Mouse (Mus musculus) lung, adult 2 months (tissue): Measurements from ENCODE around the gene Dcaf12. TPM values are rescaled to one million over a fixed set of nuclear protein-coding genes. Genes with fewer than 3 reads are reported as not detected.

Source experiments
- DNase-seq: peaks from one replicate; pipeline ENCODE4 v3.0.0; 2022
- H3K4me1 ChIP-seq: fragments of 200-500 bp; 2 replicates; pipeline ENCODE4 v1.6.1; 2011; ENCODE audit warnings: low read length; ENCODE audit not compliant: control insufficient read depth, insufficient read depth
- H3K4me3 ChIP-seq: fragments of 200-500 bp; replicated peaks from 2 replicates; pipeline ENCODE3; 2011; ENCODE audit warnings: low read depth, mild to moderate bottlenecking, control low read depth, low read length; ENCODE audit errors: extremely low read depth
- CTCF ChIP-seq: fragments of 200-500 bp; IDR thresholded peaks from 2 replicates; pipeline ENCODE4 v1.5.1; 2011; ENCODE audit warnings: mild to moderate bottlenecking, low read length, control low read depth; ENCODE audit not compliant: insufficient read depth
- POLR2A ChIP-seq: fragments of 200-500 bp; IDR thresholded peaks from 2 replicates; pipeline ENCODE4 v1.6.1; 2011; ENCODE audit warnings: low read depth, mild to moderate bottlenecking, control low read depth, low read length, borderline replicate concordance; ENCODE audit errors: extremely low read depth
- WGBS: fragments of 180-500 bp; shearing (Covaris S2); methylation state at CpG from one replicate; pipeline ENCODE4 v1.1.7; 2018; 5-methylcytosine and 5-hydroxymethylcytosine counted together
- polyA plus RNA-seq: library from polyadenylated mRNA; depleted of rRNA; stranded (reverse); fragments of >200 nt; gene quantifications from 2 replicates; pipeline ENCODE4 v1.2.3, GENCODE M21; 2012

Gene Dcaf12
- polyA plus RNA-seq, 1 experiment: 28.3 TPM

- no peak for TF ChIP-seq POLR2A
- no peak for TF ChIP-seq CTCF
- no peak for DNase-seq
- H3K4me1 ChIP-seq: peaks cover 5% of the 10 kb centered on the region; the same call in 1 of the 2 replicates
- H3K4me3 ChIP-seq: peak overlapping the region; percentile 67
- 25% methylated on average over 8 of the region's 8 CpGs for WGBS
Observed at GRCm38 (mm10) chr4:41315173-41315572, 484 bp upstream of the Dcaf12 start.

GRCm38 (mm10) chr4:41313722-41314121 lies 967 bp downstream of the Dcaf12 start:
- no peak for TF ChIP-seq CTCF
- DNase-seq: no peak
- Histone ChIP-seq H3K4me1 (peaks cover 5% of the 10 kb centered on the region; the same call in 1 of the 2 replicates), H3K4me3 (peak overlapping the region; percentile 94)
- 7% methylated on average over 14 of the region's 14 CpGs for WGBS

- TF ChIP-seq POLR2A (no peak), CTCF (no peak)
- DNase-seq: no peak
Observed at GRCm38 (mm10) chr4:41310567-41311563, 3.8 kb downstream of the Dcaf12 start.

GRCm38 (mm10) chr4:41307406-41307805 lies 7.3 kb downstream of the Dcaf12 start:
- no peak overlapping the region for H3K4me3 ChIP-seq
- no peak for DNase-seq
- peaks cover 4% of the 10 kb centered on the region; the same call in 1 of the 2 replicates for H3K4me1 ChIP-seq
- TF ChIP-seq CTCF (no peak), POLR2A (no peak)
- WGBS: 78% methylated on average over 6 of the region's 6 CpGs

More at GRCm38 (mm10) chr4:41310567-41311563, 3.8 kb downstream of the Dcaf12 start:
- Histone ChIP-seq H3K4me1 (peaks cover 7% of the 10 kb centered on the region; the same call in 1 of the 2 replicates), H3K4me3 (no peak overlapping the region)
- 74% methylated on average over 9 of the region's 9 CpGs for WGBS

DNA sequence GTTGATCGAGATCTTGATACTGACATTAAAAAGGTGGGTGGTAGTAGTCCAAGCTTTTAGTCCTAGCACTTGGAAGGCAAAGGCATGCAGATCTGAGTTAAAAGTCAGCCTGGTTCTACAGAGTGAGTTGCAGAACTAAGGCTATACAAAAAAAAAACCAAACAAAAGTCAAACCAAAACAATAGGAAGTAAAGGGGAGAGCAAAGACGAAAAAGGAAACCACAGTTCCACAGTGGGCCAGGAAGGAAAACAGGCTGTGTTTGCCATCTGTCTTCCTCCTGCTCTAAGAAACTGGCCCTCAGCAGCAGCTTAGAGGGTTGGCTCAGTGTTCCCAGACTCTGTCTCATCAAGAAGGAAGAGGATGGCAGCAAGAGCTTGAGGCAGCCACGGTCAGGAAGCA lies 10.4 kb downstream of the Dcaf12 start:
- no peak for DNase-seq
- WGBS: 28% methylated on average over 3 of the region's 3 CpGs

GRCm38 (mm10) chr4:41303671-41304070 lies 11.0 kb downstream of the Dcaf12 start:
- Histone ChIP-seq H3K4me1 (peaks cover 4% of the 10 kb centered on the region; the same call in 1 of the 2 replicates), H3K4me3 (no peak overlapping the region)
- 81% methylated on average over 7 of the region's 7 CpGs for WGBS
- no peak for DNase-seq
- no peak for TF ChIP-seq CTCF
- TF ChIP-seq POLR2A: no peak

More for the DNA sequence above, 10.4 kb downstream of the Dcaf12 start:
- H3K4me1 ChIP-seq: peaks cover 4% of the 10 kb centered on the region; the same call in 1 of the 2 replicates
- H3K4me3 ChIP-seq: no peak overlapping the region
- TF ChIP-seq POLR2A: no peak
- TF ChIP-seq CTCF: no peak

- 90% methylated on average over 5 of the region's 5 CpGs for WGBS
- TF ChIP-seq POLR2A: no peak
- no peak for DNase-seq
- Histone ChIP-seq H3K4me3 (no peak overlapping the region), H3K4me1 (no peaks in the 10 kb centered on the region)
Observed at GRCm38 (mm10) chr4:41298976-41299375, 15.7 kb downstream of the Dcaf12 start.

DNA sequence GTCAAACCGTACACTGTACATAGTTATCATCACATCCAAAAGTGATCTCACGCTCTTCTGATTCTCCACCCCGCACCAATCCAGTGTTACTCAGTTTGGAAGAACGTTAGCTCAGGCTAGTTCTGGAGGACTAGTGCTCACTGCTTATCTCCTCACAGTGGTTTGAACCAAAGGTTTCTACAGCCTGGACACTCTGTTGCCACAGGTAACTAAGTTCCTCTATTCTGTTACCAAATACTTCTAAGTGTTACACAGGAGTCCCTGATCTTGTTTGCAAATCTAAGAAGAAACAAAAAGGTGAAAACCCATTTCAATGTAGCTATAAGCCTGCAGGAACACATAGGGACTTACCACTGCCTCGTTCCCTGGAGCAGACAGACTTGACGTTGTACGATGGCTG lies 18.7 kb downstream of the Dcaf12 start:
- no peak for DNase-seq
- Histone ChIP-seq H3K4me3 (no peak overlapping the region), H3K4me1 (no peaks in the 10 kb centered on the region)
- TF ChIP-seq POLR2A (no peak), CTCF (no peak)
- whole genome bisulfite sequencing: 94% methylated on average over 7 of the region's 7 CpGs

DNA sequence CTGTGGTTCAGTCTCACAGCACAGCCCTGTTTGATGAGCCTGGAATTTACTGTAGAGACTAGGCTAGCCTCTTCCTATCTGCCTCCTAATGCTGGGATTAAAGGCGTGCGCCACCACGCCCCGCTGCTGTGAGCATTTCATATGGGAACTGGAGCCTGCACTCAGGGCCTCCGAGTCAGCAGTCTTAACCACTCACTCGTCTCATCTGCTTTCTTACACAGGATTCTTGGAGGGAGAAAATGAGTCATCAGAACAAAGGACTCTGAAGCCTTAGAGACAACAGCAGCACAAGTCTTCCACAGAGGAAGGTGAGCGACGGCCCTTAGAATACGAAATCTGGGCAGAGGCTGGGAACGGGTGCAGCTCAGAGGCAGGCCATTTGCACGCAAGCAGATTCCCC lies 19.2 kb downstream of the Dcaf12 start:
- no peaks in the 10 kb centered on the region for H3K4me1 ChIP-seq
- DNase-seq: no peak
- WGBS: 87% methylated on average over 11 of the region's 11 CpGs
- TF ChIP-seq POLR2A: no peak
- TF ChIP-seq CTCF: no peak
- no peak overlapping the region for H3K4me3 ChIP-seq

DNA sequence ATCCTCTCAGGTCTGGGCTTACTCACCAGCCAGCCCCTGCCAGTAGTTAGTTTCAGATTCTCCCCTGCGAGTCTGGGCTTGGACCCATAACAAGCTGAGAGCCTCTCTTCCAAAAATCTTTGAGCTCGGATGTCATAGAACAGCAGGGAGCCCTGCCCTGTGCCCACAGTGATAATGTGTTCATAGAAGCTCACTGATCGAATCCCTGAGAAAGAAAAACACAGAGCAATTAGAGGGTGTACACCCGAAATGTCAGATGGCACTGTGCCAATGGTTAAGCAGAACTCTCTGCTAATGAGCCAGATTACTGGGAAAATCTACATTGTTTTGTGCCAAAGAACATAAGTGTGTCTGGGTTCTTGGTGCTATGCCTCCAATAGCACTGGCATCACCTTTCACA lies 20.8 kb downstream of the Dcaf12 start:
- WGBS: 70% methylated on average over 4 of the region's 4 CpGs
- H3K4me1 ChIP-seq: no peaks in the 10 kb centered on the region
- no peak overlapping the region for H3K4me3 ChIP-seq
- TF ChIP-seq CTCF: no peak
- no peak for TF ChIP-seq POLR2A
- DNase-seq: no peak
